Mouse (Mus musculus) hindbrain, embryonic 15.5 days (tissue): ENCODE results near the gene Trim62. TPM values are rescaled to one million over a fixed set of nuclear protein-coding genes. Genes with fewer than 3 reads are reported as not detected.

ENCODE experiments used
- ATAC-seq: fragments of 200-750 bp; cut with Nextera tagmentation; 2 replicates; pipeline ENCODE4 v1.8.0; 2017; ENCODE audit warnings: low read depth, moderate number of reproducible peaks, moderate TSS enrichment; ENCODE audit not compliant: low FRiP score
- H3K27ac ChIP-seq: fragments of 300-500 bp; sonication (generic); replicated peaks from 2 replicates; pipeline ENCODE4 v1.5.1; 2015; ENCODE audit warnings: mild to moderate bottlenecking, inconsistent platforms
- H3K27me3 ChIP-seq: fragments of 300-500 bp; sonication (generic); 2 replicates; pipeline ENCODE4 v1.6.1; 2015; ENCODE audit warnings: control low read depth, inconsistent platforms
- H3K36me3 ChIP-seq: fragments of 300-500 bp; sonication (generic); 2 replicates; pipeline ENCODE4 v1.6.1; 2015; ENCODE audit warnings: control low read depth, inconsistent platforms
- H3K4me1 ChIP-seq: fragments of 300-500 bp; sonication (generic); replicated peaks from 2 replicates; pipeline ENCODE4 v1.6.1; 2015; ENCODE audit warnings: control low read depth, inconsistent platforms
- H3K4me2 ChIP-seq: fragments of 300-500 bp; sonication (generic); 2 replicates; pipeline ENCODE4 v1.6.1; 2015; ENCODE audit warnings: moderate library complexity, mild to moderate bottlenecking, inconsistent platforms
- H3K4me3 ChIP-seq: fragments of 300-500 bp; sonication (generic); 2 replicates; pipeline ENCODE4 v1.5.1; 2015; ENCODE audit warnings: mild to moderate bottlenecking, inconsistent platforms
- H3K9ac ChIP-seq: fragments of 300-500 bp; sonication (generic); 2 replicates; pipeline ENCODE4 v1.6.1; 2015; ENCODE audit warnings: inconsistent platforms
- H3K9me3 ChIP-seq: fragments of 300-500 bp; sonication (generic); 2 replicates; pipeline ENCODE4 v1.6.1; 2016; ENCODE audit warnings: control low read depth, inconsistent platforms
- WGBS: fragments of 180-500 bp; shearing (Covaris S2); methylation state at CpG from one replicate; pipeline ENCODE4 v1.1.7; 2015; 5-methylcytosine and 5-hydroxymethylcytosine counted together
- polyA plus RNA-seq: library from polyadenylated mRNA; unstranded; fragments of >200 nt; fragmentation: Nextera tagmentation; extraction: Ambion mirVana; gene quantifications from 2 replicates; pipeline ENCODE4 v1.2.1, GENCODE M21; 2015

The Trim62 gene
- polyA plus RNA-seq, 1 experiment from 2014 or later = 28.4 TPM

DNA sequence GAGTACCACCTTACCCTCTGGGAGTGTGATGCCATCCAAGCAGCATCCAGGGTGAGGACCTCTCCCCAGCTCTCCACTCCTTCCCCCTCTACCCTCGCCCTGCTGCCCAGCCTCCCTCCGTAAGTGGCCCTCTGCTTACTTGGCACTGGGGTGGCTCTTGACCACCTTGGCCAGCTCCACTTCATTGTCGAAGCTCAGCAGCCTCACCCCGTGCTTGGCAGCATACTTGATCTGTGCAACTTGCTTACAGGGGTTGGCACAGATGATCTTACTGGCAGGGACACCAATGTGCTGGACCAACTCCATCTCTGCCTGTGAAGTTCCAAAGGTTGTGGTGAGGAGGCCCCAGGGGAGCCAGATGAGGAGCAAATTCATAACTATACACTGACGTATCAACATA lies 67.1 kb downstream of the Trim62 start:
- Histone ChIP-seq H3K9ac (no peak overlapping the region), H3K4me1 (peaks cover 4% of the 10 kb centered on the region; the same call in 1 of the 2 replicates), H3K9me3 (no peaks in the 10 kb centered on the region), H3K27me3 (no peaks in the 10 kb centered on the region), H3K4me3 (no peak overlapping the region), H3K36me3 (no peaks in the 10 kb centered on the region), H3K4me2 (no peak overlapping the region), H3K27ac (no peak overlapping the region)
- WGBS = 70% methylated on average over 5 of the region's 5 CpGs
- peak; percentile 17; the same call in 1 of the 2 replicates for ATAC-seq

DNA sequence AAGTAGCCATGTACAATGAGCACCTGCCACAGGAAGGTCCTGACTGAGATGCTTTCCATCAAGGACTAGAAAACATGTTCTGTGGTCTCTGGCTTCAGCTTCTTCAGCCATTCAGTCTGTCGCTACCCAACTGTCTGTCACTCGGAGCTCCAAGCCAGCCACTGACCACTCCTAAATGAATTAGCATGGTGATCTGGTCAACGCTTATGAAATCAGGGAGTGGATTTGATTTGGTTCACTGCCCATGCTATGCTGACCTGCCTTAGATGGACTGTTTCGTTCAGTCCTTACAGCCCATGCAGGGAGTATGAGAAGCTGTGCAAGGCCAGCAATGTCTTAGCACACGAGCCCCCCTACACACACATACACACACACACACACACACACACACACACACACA lies 70.5 kb downstream of the Trim62 start:
- no peaks in the 10 kb centered on the region for H3K27me3 ChIP-seq
- H3K9me3 ChIP-seq = no peaks in the 10 kb centered on the region
- no peak overlapping the region for H3K9ac ChIP-seq
- H3K4me3 ChIP-seq = no peak overlapping the region
- no peak overlapping the region for H3K4me2 ChIP-seq
- WGBS = 81% methylated on average over 5 of the region's 5 CpGs
- peaks cover 16% of the 10 kb centered on the region for H3K4me1 ChIP-seq
- no peaks in the 10 kb centered on the region for H3K36me3 ChIP-seq
- no peak overlapping the region for H3K27ac ChIP-seq
- no peak for ATAC-seq

DNA sequence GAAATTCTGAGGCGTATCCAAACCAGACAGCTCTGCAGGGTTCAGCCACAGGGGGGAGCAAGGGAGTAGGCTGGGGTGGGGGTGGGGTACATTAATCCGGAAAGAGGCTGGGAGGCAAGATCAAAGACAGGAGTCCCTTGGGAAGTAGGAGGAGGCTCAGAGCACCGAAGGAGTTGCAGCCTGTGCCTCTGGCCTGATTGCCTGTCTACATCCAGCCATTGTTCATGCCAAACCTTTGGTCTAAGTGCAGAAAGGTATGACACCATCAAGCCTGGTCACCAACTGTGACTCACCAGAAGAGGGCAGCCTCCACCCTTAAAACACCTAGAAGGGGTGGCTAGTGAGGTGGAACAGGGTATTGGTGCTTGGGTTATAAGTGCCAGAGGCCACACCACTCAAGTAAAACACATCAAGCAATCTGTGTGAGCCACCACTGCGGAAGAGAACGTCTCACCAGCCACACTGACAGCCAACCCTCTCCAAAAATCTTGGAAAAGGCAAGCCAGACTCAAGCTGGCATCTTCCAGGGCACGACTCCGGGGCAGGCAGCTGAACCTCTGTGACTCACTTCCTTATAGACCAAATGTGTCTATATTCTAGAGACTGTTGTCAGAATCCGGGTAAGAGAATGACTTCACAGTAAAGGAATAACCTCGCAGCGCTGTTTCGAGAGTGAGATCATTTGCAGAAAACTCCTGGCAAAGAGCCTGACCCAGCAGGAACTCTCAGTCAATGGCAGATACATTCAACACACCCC lies 74.0 kb downstream of the Trim62 start:
- Histone ChIP-seq H3K9ac (no peak overlapping the region), H3K4me1 (peaks cover 45% of the 10 kb centered on the region), H3K9me3 (no peaks in the 10 kb centered on the region), H3K36me3 (no peaks in the 10 kb centered on the region), H3K4me2 (no peak overlapping the region), H3K27me3 (no peaks in the 10 kb centered on the region), H3K27ac (0 out of 2 replicates have a peak overlapping the region, but pooled peaks have one; percentile 1), H3K4me3 (no peak overlapping the region)
- ATAC-seq = peak; percentile 29; the same call in 1 of the 2 replicates
- WGBS = 38% methylated on average over 11 of the region's 11 CpGs

DNA sequence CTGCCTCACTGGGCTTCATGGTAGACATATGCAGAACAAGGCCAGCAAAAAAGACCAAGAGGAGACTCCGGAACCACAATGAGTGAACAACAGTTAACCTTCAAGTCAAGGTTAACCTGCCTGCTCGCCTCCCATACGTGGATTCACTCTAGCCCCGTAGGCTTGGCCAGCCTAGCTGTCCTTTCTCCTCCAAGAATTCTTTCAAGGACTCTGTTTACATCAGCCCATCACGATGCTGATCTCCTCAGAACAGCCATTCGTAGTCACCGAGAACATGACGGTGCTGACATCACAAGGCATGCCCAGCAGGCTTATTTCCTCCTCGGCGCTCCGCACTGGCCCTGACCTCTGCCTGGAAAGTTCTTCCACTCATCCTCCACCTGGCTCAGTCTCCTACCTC lies 74.8 kb downstream of the Trim62 start:
- no peak overlapping the region for H3K27ac ChIP-seq
- H3K9me3 ChIP-seq = no peaks in the 10 kb centered on the region
- H3K27me3 ChIP-seq = no peaks in the 10 kb centered on the region
- H3K4me1 ChIP-seq = peaks cover 52% of the 10 kb centered on the region
- no peaks in the 10 kb centered on the region for H3K36me3 ChIP-seq
- H3K4me3 ChIP-seq = no peak overlapping the region
- no peak overlapping the region for H3K9ac ChIP-seq
- no peak for ATAC-seq
- 82% methylated on average over 11 of the region's 11 CpGs for WGBS
- H3K4me2 ChIP-seq = no peak overlapping the region

DNA sequence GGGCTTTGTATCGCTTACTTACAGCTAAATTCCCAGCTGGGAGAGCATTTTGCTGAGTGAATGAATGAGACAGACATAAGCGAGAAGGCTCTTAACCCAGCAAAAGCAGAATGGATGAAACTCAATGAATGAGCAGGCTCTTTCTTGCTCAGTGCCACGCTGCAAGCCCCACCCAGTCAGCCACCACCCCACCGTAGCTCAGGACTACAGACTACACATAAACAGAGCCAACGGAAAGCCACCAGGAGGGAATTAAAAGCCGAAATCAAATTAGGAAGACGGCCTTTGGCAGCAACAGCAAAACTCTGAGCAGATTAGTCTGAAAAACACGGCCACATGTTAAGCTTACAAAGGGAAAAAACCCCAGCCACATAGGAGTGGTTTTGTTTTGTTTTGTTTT lies 75.5 kb downstream of the Trim62 start:
- no peak for ATAC-seq
- no peak overlapping the region for H3K4me3 ChIP-seq
- H3K27ac ChIP-seq = no peak overlapping the region
- no peak overlapping the region for H3K9ac ChIP-seq
- H3K9me3 ChIP-seq = no peaks in the 10 kb centered on the region
- no peaks in the 10 kb centered on the region for H3K36me3 ChIP-seq
- H3K27me3 ChIP-seq = no peaks in the 10 kb centered on the region
- H3K4me2 ChIP-seq = no peak overlapping the region
- peaks cover 54% of the 10 kb centered on the region for H3K4me1 ChIP-seq
- 56% methylated on average over 8 of the region's 8 CpGs for WGBS

DNA sequence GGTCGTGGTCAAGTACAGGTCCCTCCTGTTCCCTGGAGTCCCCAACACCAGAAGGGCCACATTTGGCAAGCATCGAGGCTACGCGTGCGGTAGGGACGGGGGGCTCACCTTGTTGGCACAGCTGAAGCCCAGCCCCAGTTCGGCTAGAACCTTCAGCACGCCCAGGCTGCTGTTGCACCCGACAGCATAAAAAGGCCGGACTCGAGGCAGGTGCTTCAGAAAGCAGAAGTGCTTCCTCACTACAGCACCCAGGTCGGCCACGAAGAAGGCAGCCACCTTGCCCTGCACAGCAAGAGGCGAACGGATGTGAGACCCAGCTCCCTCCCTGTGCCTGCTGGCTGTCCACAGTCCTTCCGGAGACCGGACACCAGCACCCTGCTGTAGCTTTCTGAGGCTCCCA lies 76.3 kb downstream of the Trim62 start:
- ATAC-seq = no peak
- no peak overlapping the region for H3K4me2 ChIP-seq
- peaks cover 54% of the 10 kb centered on the region for H3K4me1 ChIP-seq
- H3K36me3 ChIP-seq = no peaks in the 10 kb centered on the region
- no peak overlapping the region for H3K27ac ChIP-seq
- 86% methylated on average over 17 of the region's 17 CpGs for WGBS
- H3K27me3 ChIP-seq = no peaks in the 10 kb centered on the region
- H3K9ac ChIP-seq = no peak overlapping the region
- no peaks in the 10 kb centered on the region for H3K9me3 ChIP-seq
- no peak overlapping the region for H3K4me3 ChIP-seq

Other genes with a start within 250 kb of the Trim62 start
- 67.0 and 71.5 TPM in 2 replicates for gene Phc2, start 228.9 kb upstream of the Trim62 start, polyA plus RNA-seq
- 0.18 and 0.24 TPM in 2 replicates for gene A3galt2, start 128.2 kb upstream of the Trim62 start, polyA plus RNA-seq
- 33.6 and 36.7 TPM in 2 replicates for gene Zfp362, start 77.5 kb upstream of the Trim62 start, polyA plus RNA-seq
- gene Azin2, start 78.9 kb downstream of the Trim62 start, polyA plus RNA-seq = 17.3 and 21.9 TPM in 2 replicates
- 84.8 and 93.2 TPM in 2 replicates for gene Ak2, start 108.4 kb downstream of the Trim62 start, polyA plus RNA-seq
- 32.2 and 34.6 TPM in 2 replicates for gene Rnf19b, start 174.7 kb downstream of the Trim62 start, polyA plus RNA-seq
- gene Tmem54, start 222.0 kb downstream of the Trim62 start, polyA plus RNA-seq = 0.14 TPM in 1 of 2 replicates, not detected in the other
- gene Hpca, start 238.5 kb downstream of the Trim62 start, polyA plus RNA-seq = 110 and 133 TPM in 2 replicates